Mouse (Mus musculus): ENCODE measurements around the gene Agpat4.

GRCm38 (mm10) chr17:12102326-12102725 lies 16.2 kb upstream of the Agpat4 start:
- TF ChIP-seq CTCF (IDR thresholded peaks at IDR 0.05; ENCODE audit: borderline replicate concordance, insufficient read depth, low read depth, low read length) (no peak), POLR2A (IDR thresholded peaks at IDR 0.05; ENCODE audit: borderline replicate concordance, insufficient read depth, low read length) (no peak)

Measured in cerebellum, adult 2 months (tissue).